Mouse (Mus musculus) kidney, adult 2 months (tissue): ENCODE data around the gene Zfp992.
"Not testable (repeated sequence)": the region's sequence is repeated elsewhere in the genome, so short reads cannot be mapped to it uniquely, and the experiment has no call there.

ENCODE experiments used
- CTCF ChIP-seq: fragments of 200-500 bp; conservative IDR thresholded peaks from 2 replicates; pipeline ENCODE4 v1.5.1; 2011; ENCODE audit warnings: low read depth, mild to moderate bottlenecking, control low read depth, low read length, moderate library complexity, mixed read lengths; ENCODE audit not compliant: insufficient read depth, insufficient read length
- POLR2A ChIP-seq: fragments of 200-500 bp; IDR thresholded peaks from one replicate; pipeline ENCODE4 v1.6.1; 2011; ENCODE audit warnings: low read depth, low read length, control low read depth

DNA sequence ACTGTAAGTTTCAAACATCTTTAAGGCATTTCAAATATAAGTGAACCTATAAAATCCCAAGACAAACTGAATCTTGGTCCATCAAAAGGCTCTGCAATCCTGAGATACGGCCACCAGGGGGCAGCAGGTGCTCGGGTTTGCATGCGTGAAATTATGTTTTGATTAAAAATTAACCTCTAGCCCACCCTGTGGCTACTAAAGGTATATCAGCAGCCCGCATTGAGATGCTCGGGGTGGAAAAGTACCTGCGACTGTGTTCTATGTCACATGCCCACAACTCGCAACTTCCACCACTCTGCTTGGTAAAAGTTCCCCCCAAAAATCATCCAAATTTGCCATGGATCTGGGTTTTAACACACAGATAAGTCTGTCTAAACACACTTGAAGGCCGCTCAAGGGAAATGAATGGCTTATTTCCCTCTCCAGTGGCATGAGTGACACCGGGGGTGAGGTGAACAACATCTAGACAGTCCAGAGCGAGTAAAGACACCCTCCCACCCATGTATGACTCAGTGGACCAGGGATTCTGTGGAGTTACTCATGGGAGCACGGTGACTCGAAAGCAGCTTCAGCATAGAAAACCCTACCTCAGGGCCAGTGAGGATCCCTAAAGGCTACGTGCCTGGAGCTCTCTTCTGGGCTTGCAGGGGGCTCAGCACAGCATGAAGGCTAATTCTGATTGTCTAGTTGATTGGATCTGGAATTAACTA is 34.9 kb downstream of the Zfp992 start:
- not testable (repeated sequence) for TF ChIP-seq CTCF, POLR2A
